Mouse (Mus musculus): ENCODE results near the gene Bag3. TPM values are rescaled to one million over a fixed set of nuclear protein-coding genes. Genes with fewer than 3 reads are reported as not detected.
"Not testable (repeated sequence)": the region's sequence is repeated elsewhere in the genome, so short reads cannot be mapped to it uniquely, and the experiment has no call there.

Gene Bag3
- total RNA-seq, 2 experiments from 2014 or later = 316 to 330 TPM

- no peak for DNase-seq (ENCODE audit: low spot score in 2 of 2)
Observed at GRCm38 (mm10) chr7:128563373-128563772, 40.0 kb downstream of the Bag3 start.

- no peak for DNase-seq (ENCODE audit: low spot score in 2 of 2)
Observed at GRCm38 (mm10) chr7:128566311-128566710, 42.9 kb downstream of the Bag3 start.

GRCm38 (mm10) chr7:128567561-128568244, 44.3 kb downstream of the Bag3 start:
- DNase-seq (ENCODE audit: low spot score in 2 of 2) = no peak

- DNase-seq (ENCODE audit: low spot score in 2 of 2) = not testable (repeated sequence)
Observed at GRCm38 (mm10) chr7:128569429-128569828, 46.0 kb downstream of the Bag3 start.

GRCm38 (mm10) chr7:128569987-128570656, 46.7 kb downstream of the Bag3 start:
- no peak for DNase-seq (ENCODE audit: low spot score in 2 of 2)

- DNase-seq (ENCODE audit: low spot score in 2 of 2) = not testable (repeated sequence)
Observed at GRCm38 (mm10) chr7:128570657-128571056, 47.2 kb downstream of the Bag3 start.

- DNase-seq (ENCODE audit: low spot score in 2 of 2) = no peak
Observed at GRCm38 (mm10) chr7:128572030-128572429, 48.6 kb downstream of the Bag3 start.

- no peak for DNase-seq (ENCODE audit: low spot score in 2 of 2)
Observed at GRCm38 (mm10) chr7:128575211-128575610, 51.8 kb downstream of the Bag3 start.

- no peak for DNase-seq (ENCODE audit: low spot score in 2 of 2)
Observed at GRCm38 (mm10) chr7:128575794-128576193, 52.4 kb downstream of the Bag3 start.

- DNase-seq (ENCODE audit: low spot score in 2 of 2) = no peak
Observed at GRCm38 (mm10) chr7:128577607-128578006, 54.2 kb downstream of the Bag3 start.

GRCm38 (mm10) chr7:128578199-128578945, 55.0 kb downstream of the Bag3 start:
- DNase-seq (ENCODE audit: low spot score in 2 of 2) = no peak

GRCm38 (mm10) chr7:128579381-128579780, 56.0 kb downstream of the Bag3 start:
- DNase-seq (ENCODE audit: low spot score in 2 of 2) = no peak

GRCm38 (mm10) chr7:128580318-128580717, 56.9 kb downstream of the Bag3 start:
- DNase-seq (ENCODE audit: low spot score in 2 of 2) = no peak

- DNase-seq (ENCODE audit: low spot score in 2 of 2) = no peak
Observed at GRCm38 (mm10) chr7:128581864-128582484, 58.6 kb downstream of the Bag3 start.

GRCm38 (mm10) chr7:128583213-128583948, 60.0 kb downstream of the Bag3 start:
- DNase-seq (ENCODE audit: low spot score in 2 of 2) = peak in 1 of 2 experiments; percentile 20

- DNase-seq (ENCODE audit: low spot score in 2 of 2) = no peak
Observed at GRCm38 (mm10) chr7:128587334-128587933, 64.0 kb downstream of the Bag3 start.

GRCm38 (mm10) chr7:128591345-128592084, 68.1 kb downstream of the Bag3 start:
- no peak for DNase-seq (ENCODE audit: low spot score in 2 of 2)

- peak; percentile 42 to 45 for DNase-seq (ENCODE audit: low spot score in 2 of 2)
Observed at GRCm38 (mm10) chr7:128592118-128592935, 68.9 kb downstream of the Bag3 start.

GRCm38 (mm10) chr7:128592936-128593241, 69.5 kb downstream of the Bag3 start:
- DNase-seq (ENCODE audit: low spot score in 2 of 2) = no peak

All from adrenal gland, adult 18-20 months (tissue).